Mouse (Mus musculus): Measurements from ENCODE around the gene Zeb2. TPM values are rescaled to one million over a fixed set of nuclear protein-coding genes. Genes with fewer than 3 reads are reported as not detected.

Zeb2 gene
- total and polyA plus RNA-seq, 3 experiments = 16.5 to 50.0 (median 46.7) TPM

DNA sequence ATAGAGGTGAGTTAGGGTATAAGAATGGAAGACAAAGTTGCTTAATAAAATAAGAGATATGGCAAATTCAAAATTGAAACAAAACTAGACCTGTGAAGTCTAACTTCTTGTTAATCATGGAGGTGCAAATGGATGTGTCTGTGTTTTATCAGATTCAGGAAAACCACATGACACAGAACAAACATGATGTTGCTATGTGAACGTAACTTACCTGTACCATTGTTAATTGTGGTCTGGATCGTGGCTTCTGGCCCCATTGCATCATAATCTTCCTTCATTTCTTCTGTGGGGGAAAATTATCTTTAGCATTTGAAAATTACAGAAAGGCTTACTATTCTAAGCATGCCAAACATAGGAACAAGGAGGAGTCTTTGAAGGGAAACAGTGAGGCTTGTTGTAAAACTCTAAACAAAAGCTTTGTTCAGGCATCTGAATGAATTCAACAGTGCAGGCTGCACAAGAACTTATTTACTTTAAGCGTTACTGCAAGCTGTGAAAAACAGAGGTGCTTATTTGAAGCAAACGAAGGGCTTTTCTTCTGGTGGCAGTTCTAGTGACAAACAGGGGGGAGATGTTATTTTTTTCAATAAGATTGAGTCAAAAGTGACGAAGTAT, 99.9 kb downstream of the Zeb2 start:
- Histone ChIP-seq H3K36me3 (ENCODE audit: control insufficient read depth, insufficient read depth, low read length) (peaks cover 18% of the 10 kb centered on the region), H3K4me1 (ENCODE audit: control insufficient read depth, insufficient read depth, low read length) (peaks cover 6% of the 10 kb centered on the region), H3K27me3 (ENCODE audit: control insufficient read depth, insufficient read depth, low read length) (no peaks in the 10 kb centered on the region), H3K4me3 (no peak overlapping the region), H3K27ac (no peak overlapping the region), H3K9ac (ENCODE audit: low read depth, low read length) (no peak overlapping the region), H3K79me2 (replicated peaks; ENCODE audit: control insufficient read depth, insufficient read depth, low read length) (no peaks in the 10 kb centered on the region)
- 80% methylated on average over 5 of the region's 5 CpGs for WGBS
- TF ChIP-seq POLR2A (IDR thresholded peaks at IDR 0.05; ENCODE audit: insufficient read depth, low read depth, low read length) (no peak), EP300 (IDR thresholded peaks at IDR 0.05; ENCODE audit: insufficient read depth, low read depth, low read length) (no peak)
- no peak for DNase-seq
- intact Hi-C loops (cut with DNase I) = no loop called here

GRCm38 (mm10) chr2:45013325-45013724, 103.9 kb downstream of the Zeb2 start:
- Histone ChIP-seq H3K79me2 (replicated peaks; ENCODE audit: control insufficient read depth, insufficient read depth, low read length) (no peaks in the 10 kb centered on the region), H3K27ac (no peak overlapping the region), H3K9ac (ENCODE audit: low read depth, low read length) (no peak overlapping the region), H3K27me3 (ENCODE audit: control insufficient read depth, insufficient read depth, low read length) (no peaks in the 10 kb centered on the region), H3K4me1 (ENCODE audit: control insufficient read depth, insufficient read depth, low read length) (no peaks in the 10 kb centered on the region), H3K4me3 (no peak overlapping the region), H3K36me3 (ENCODE audit: control insufficient read depth, insufficient read depth, low read length) (peaks cover 3% of the 10 kb centered on the region; the same call in 1 of the 2 replicates)
- no peak for TF ChIP-seq POLR2A (IDR thresholded peaks at IDR 0.05; ENCODE audit: insufficient read depth, low read depth, low read length)
- no peak for TF ChIP-seq CTCF (IDR thresholded peaks at IDR 0.05)
- no peak for TF ChIP-seq EP300 (IDR thresholded peaks at IDR 0.05; ENCODE audit: insufficient read depth, low read depth, low read length)
- DNase-seq = no peak
- intact Hi-C loops (cut with DNase I) = no loop called here
- 69% methylated on average over 5 of the region's 5 CpGs for WGBS

DNA sequence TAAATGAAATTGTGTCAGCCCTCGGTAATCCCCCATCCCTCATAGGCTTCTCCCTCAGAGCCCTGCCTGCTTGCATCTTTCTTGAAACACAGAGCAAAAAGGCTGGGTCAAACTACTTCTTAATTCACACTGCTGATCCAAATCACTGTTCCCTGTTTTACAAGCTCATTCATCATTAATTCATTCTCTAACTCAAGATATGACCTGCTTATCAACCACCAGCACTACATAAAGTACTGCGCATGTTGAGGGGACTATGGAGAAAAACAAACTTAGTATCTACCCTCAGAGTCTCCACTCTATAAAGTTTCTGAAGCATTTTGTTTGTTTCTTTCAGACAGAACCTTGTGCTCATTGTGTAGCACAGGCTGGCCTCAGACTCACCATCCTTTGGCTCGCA, 104.5 kb downstream of the Zeb2 start:
- no peaks in the 10 kb centered on the region for H3K79me2 ChIP-seq (replicated peaks; ENCODE audit: control insufficient read depth, insufficient read depth, low read length)
- H3K4me3 ChIP-seq = no peak overlapping the region
- intact Hi-C loops (cut with DNase I) = no loop called here
- H3K36me3 ChIP-seq (ENCODE audit: control insufficient read depth, insufficient read depth, low read length) = peaks cover 3% of the 10 kb centered on the region; the same call in 1 of the 2 replicates
- TF ChIP-seq CTCF (IDR thresholded peaks at IDR 0.05) (no peak), POLR2A (IDR thresholded peaks at IDR 0.05; ENCODE audit: insufficient read depth, low read depth, low read length) (no peak), EP300 (IDR thresholded peaks at IDR 0.05; ENCODE audit: insufficient read depth, low read depth, low read length) (no peak)
- H3K9ac ChIP-seq (ENCODE audit: low read depth, low read length) = no peak overlapping the region
- H3K27me3 ChIP-seq (ENCODE audit: control insufficient read depth, insufficient read depth, low read length) = no peaks in the 10 kb centered on the region
- no peaks in the 10 kb centered on the region for H3K4me1 ChIP-seq (ENCODE audit: control insufficient read depth, insufficient read depth, low read length)
- 96% methylated on average over 3 of the region's 3 CpGs for WGBS
- H3K27ac ChIP-seq = no peak overlapping the region
- no peak for DNase-seq

- 95% methylated on average over 1 of the region's 1 CpGs for WGBS
- TF ChIP-seq EP300 (IDR thresholded peaks at IDR 0.05; ENCODE audit: insufficient read depth, low read depth, low read length) (no peak), POLR2A (IDR thresholded peaks at IDR 0.05; ENCODE audit: insufficient read depth, low read depth, low read length) (no peak), CTCF (IDR thresholded peaks at IDR 0.05) (no peak)
- Histone ChIP-seq H3K36me3 (ENCODE audit: control insufficient read depth, insufficient read depth, low read length) (no peaks in the 10 kb centered on the region), H3K27me3 (ENCODE audit: control insufficient read depth, insufficient read depth, low read length) (no peaks in the 10 kb centered on the region), H3K27ac (no peak overlapping the region), H3K4me3 (no peak overlapping the region), H3K4me1 (ENCODE audit: control insufficient read depth, insufficient read depth, low read length) (no peaks in the 10 kb centered on the region), H3K79me2 (replicated peaks; ENCODE audit: control insufficient read depth, insufficient read depth, low read length) (no peaks in the 10 kb centered on the region), H3K9ac (ENCODE audit: low read depth, low read length) (no peak overlapping the region)
- DNase-seq = no peak
- intact Hi-C loops (cut with DNase I) = no loop called here
Measured at GRCm38 (mm10) chr2:45010701-45011100, 106.5 kb downstream of the Zeb2 start.

DNA sequence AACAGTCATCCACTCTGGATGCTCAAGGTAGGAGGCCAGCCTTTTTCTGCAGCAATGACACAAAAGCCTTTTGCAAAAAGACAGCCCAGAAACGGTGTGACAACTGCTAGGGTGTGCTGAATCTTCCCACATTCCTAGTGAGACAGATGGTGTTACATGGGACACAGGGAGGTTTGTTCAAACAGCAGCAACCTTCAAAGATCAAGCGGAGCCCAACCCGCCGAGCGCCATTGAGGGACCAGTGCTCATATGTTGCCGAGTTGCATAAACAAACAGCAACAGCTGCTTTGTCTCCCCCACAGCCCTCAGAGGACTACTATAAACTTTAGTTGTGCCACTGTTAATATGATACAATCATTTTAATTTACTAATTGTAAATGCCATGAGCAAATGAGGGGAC, 117.3 kb downstream of the Zeb2 start:
- intact Hi-C loops (cut with DNase I) = no loop called here
- H3K9ac ChIP-seq (ENCODE audit: low read depth, low read length) = no peak overlapping the region
- no peak overlapping the region for H3K27ac ChIP-seq
- no peak overlapping the region for H3K4me3 ChIP-seq
- H3K27me3 ChIP-seq (ENCODE audit: control insufficient read depth, insufficient read depth, low read length) = no peaks in the 10 kb centered on the region
- no peak for TF ChIP-seq EP300 (IDR thresholded peaks at IDR 0.05; ENCODE audit: insufficient read depth, low read depth, low read length)
- no peak for TF ChIP-seq CTCF (IDR thresholded peaks at IDR 0.05)
- no peak for TF ChIP-seq POLR2A (IDR thresholded peaks at IDR 0.05; ENCODE audit: insufficient read depth, low read depth, low read length)
- H3K36me3 ChIP-seq (ENCODE audit: control insufficient read depth, insufficient read depth, low read length) = no peaks in the 10 kb centered on the region; the same call in none of the 2 replicates
- H3K79me2 ChIP-seq (replicated peaks; ENCODE audit: control insufficient read depth, insufficient read depth, low read length) = no peaks in the 10 kb centered on the region
- WGBS = 69% methylated on average over 6 of the region's 6 CpGs
- no peak for DNase-seq
- H3K4me1 ChIP-seq (ENCODE audit: control insufficient read depth, insufficient read depth, low read length) = no peaks in the 10 kb centered on the region

DNA sequence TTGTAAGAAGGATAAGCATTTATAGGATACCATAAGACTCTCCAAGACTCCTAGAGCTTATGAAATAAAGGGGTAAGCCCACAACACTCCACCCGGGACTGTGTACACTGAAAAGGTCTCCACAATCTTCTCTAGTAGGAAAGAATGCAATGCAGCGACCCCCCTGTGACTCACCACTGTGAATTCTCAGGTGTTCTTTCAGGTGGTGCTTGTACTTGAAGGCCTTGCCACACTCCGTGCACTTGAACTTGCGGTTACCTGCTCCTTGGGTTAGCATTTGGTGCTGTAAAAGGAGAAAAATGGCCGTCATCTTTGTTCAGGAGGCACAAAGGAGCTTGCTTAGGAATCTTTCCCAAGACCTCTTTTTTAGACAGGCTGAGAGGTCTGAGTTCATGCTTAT, 118.5 kb downstream of the Zeb2 start:
- DNase-seq = no peak
- intact Hi-C loops (cut with DNase I) = no loop called here
- Histone ChIP-seq H3K4me1 (ENCODE audit: control insufficient read depth, insufficient read depth, low read length) (no peaks in the 10 kb centered on the region), H3K4me3 (no peak overlapping the region), H3K9ac (ENCODE audit: low read depth, low read length) (no peak overlapping the region), H3K27me3 (ENCODE audit: control insufficient read depth, insufficient read depth, low read length) (no peaks in the 10 kb centered on the region), H3K27ac (no peak overlapping the region), H3K79me2 (replicated peaks; ENCODE audit: control insufficient read depth, insufficient read depth, low read length) (no peaks in the 10 kb centered on the region), H3K36me3 (ENCODE audit: control insufficient read depth, insufficient read depth, low read length) (peaks cover 2% of the 10 kb centered on the region)
- WGBS = 98% methylated on average over 5 of the region's 5 CpGs
- no peak for TF ChIP-seq CTCF (IDR thresholded peaks at IDR 0.05)
- TF ChIP-seq EP300 (IDR thresholded peaks at IDR 0.05; ENCODE audit: insufficient read depth, low read depth, low read length) = no peak
- no peak for TF ChIP-seq POLR2A (IDR thresholded peaks at IDR 0.05; ENCODE audit: insufficient read depth, low read depth, low read length)
